Mouse (Mus musculus): ENCODE measurements around the gene Adamts7.

- no peak for TF ChIP-seq CTCF (conservative IDR thresholded peaks at IDR 0.05; ENCODE audit: low read length)
- TF ChIP-seq POU5F1 (IDR thresholded peaks at IDR 0.05; ENCODE audit: borderline replicate concordance, low read length) = no peak
Observed at GRCm38 (mm10) chr9:90234786-90235185, 71.9 kb downstream of the Adamts7 start.

Measured in E14TG2a.4 (cell line).